Mouse (Mus musculus) layer of hippocampus, adult 18-20 months (tissue): ENCODE results near the gene Rnf213. TPM values are rescaled to one million over a fixed set of nuclear protein-coding genes. Genes with fewer than 3 reads are reported as not detected.
A peak's percentile ranks its signal among the peaks of the same experiment; 100 is the strongest.
"Not testable (repeated sequence)": the region's sequence is repeated elsewhere in the genome, so short reads cannot be mapped to it uniquely, and the experiment has no call there.

Experiments used
- DNase-seq, 2 experiments: peaks; one replicate each; pipeline ENCODE4 v3.0.0; 2022; ENCODE audit warnings: low spot score in 2 of 2
- long read RNA-seq: library from polyadenylated mRNA; stranded (forward); transcript quantifications from one replicate; pipeline ENCODE4 v2.0.0, GENCODE M21; 2021
- total RNA-seq, 2 experiments: library from RNA; stranded (reverse); gene quantifications; 2 replicates each; pipeline ENCODE4 v1.2.3; 2021

Rnf213 gene
- total RNA-seq = 1 to 10 TPM; 3.0 to 4.1 TPM
- long read RNA-seq, partial matches to known transcripts = 1 of 3 reads
- long read RNA-seq, other reads (novel, unspliced or antisense) = 2 of 3 reads

DNA sequence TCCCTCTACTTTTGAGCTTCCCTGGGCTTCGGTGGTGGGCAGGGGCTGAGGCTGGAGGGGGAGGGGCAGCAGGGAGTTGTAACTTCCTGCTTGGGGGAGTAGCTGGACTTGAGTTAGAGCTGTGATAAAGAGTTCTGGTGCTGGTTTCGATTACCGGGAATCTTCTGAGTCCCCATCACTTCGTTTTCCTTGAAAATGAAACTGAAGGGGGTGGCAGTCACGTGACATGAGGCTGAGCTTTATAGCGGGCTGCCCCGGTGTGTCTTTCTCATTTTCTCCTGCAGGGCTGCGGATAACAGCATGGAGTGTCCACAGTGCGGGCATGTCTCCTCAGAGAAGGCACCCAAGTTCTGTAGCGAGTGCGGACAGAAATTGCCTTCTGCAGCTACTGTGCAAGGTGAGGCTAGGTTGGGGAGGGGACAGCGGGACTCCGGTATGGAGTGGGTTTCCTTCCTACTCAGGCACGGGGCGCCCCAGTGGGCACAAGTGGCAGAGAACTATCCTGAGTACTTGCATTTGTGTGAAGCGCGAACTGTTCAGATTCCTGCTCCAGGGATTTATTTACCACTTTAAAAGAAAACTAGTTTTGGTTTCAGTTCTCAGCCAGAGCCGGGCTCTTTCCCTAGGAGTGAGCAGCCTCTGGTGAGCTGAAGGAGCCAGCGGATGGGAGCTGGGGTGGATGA lies at the start of gene Rnf213:
Gene Rnf213, plus strand, starts transcription at position 301 of the 683 bp plus-strand sequence.
- peak in 1 of 2 experiments; percentile 12 for DNase-seq

DNA sequence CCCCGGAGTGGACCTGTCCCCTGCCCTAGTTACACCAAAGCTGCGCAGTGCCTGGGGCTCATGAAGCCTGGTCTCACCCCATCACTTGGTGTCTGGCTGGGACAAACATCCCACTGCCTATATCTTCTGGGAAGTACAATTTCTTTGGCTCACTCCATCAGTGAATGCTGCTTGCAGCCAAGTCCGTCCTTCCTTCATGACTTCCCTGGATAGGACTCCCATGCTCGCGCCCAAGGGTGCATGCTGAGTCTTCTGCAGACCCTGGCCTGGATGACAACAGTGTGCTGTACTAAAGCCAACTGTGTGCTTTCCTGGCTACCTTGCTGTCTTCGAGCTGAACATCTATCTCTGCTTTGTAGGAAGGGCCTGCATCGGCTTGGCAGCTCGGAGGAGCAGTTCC lies 48.7 kb upstream of the Rnf213 start:
- no peak for DNase-seq

DNA sequence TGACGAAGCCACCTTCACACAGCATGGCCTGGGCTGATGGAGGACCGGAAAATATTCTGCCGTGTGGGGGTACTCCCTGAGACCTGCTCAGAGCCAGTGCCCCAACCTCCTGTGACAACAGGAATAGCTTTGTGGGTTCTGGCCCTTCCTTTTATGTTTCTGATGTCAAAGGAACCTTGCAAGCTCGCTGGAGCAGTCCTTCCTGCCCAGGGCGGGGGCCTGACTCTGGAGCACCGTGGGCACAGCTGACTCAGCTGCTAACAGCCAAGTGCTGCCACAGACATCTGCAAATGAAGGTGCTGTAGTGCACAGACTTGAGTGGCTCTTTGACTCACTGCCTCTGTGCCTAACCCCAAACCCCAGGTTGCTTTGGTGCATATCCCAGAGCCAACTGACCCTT lies 48.0 kb upstream of the Rnf213 start:
- no peak for DNase-seq

DNA sequence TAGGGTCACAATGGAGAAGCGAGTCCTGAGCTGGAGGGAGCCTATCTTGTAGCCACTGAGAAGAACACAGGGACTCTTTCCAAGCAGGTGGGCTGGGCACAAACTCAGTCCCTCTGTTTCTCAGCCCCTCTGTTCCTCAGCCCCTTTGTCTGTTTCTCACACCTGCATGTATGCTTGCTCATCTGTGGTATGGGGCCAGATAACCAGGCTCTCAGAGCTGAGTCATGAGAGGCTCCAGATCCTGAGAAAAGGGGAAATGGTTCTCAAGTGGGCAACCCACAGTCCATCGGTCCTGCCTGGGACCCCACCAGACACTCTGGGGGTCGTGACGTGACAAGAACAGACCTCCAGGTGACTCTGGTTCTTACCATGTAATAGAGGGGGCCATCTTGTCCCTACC lies 45.8 kb upstream of the Rnf213 start:
- no peak for DNase-seq

DNA sequence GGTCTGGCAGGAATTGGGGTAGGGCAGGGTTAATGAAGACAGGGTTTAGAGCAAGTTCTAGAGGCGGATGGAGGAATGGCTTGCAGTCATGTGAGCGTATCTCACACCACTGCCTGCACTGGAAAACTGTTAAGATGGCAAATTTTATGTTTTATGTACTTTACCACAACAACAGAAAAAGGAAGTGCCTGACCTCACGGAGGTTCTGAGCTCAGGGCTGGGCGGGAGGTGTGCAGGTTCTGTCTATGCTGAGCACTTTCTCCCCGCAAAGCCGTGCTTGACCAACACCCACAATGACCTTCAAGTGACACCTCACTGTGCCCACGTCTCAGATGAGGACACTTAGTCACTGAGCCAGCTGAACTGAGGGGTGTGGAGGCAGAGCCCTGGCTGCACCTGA lies 40.8 kb upstream of the Rnf213 start:
- DNase-seq = no peak

DNA sequence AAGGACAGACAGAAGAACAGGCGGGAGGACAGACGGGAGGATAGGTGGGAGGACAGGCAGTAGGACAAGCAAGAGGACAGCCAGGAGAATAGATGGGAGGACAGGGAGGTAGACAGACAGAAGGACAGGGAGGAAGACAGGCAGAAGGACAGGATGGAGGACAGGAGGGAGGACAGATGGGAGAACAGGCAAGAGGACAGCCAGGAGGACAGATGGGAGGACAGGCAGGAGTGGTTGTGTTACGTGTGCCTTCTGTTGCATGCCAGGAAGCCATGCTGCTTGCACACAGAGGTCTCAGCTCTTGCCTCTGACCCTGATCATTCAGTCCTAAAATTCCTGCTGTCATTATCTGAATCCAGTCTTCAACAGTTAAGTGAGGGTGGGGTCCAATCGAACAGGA lies 39.0 kb upstream of the Rnf213 start:
- DNase-seq = no peak

DNA sequence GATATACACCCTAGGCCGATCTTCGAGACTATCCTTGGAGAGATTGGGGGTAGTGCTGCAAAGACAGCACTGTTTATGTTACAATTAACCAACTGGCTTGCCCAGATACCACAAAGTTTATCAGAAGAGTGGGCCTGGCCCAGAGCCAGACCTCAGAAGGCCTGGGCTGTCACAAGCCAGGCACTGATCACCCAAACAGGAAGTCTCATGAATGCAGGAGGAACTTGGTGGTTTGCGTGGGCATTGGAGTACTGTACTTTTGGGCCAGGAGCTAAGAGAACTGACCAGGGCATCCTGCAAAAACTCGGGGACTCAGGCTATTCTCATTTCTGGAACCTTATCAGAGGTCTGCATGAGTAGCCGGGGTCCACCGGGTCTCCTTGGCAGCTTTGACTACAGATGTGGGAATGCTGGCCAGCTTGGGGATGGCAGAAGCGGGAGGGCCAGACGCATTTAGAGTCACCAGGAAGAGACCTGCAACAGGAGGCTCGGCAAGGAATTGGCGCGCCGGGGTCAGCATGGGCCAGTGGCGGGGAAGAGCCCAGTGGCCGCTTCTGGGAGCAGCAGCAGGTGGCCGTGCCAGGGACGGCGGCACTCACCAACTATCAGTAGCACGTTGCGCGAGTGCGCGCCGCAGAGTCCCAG lies 38.0 kb upstream of the Rnf213 start:
- DNase-seq = peak in 1 of 2 experiments; percentile 12

DNA sequence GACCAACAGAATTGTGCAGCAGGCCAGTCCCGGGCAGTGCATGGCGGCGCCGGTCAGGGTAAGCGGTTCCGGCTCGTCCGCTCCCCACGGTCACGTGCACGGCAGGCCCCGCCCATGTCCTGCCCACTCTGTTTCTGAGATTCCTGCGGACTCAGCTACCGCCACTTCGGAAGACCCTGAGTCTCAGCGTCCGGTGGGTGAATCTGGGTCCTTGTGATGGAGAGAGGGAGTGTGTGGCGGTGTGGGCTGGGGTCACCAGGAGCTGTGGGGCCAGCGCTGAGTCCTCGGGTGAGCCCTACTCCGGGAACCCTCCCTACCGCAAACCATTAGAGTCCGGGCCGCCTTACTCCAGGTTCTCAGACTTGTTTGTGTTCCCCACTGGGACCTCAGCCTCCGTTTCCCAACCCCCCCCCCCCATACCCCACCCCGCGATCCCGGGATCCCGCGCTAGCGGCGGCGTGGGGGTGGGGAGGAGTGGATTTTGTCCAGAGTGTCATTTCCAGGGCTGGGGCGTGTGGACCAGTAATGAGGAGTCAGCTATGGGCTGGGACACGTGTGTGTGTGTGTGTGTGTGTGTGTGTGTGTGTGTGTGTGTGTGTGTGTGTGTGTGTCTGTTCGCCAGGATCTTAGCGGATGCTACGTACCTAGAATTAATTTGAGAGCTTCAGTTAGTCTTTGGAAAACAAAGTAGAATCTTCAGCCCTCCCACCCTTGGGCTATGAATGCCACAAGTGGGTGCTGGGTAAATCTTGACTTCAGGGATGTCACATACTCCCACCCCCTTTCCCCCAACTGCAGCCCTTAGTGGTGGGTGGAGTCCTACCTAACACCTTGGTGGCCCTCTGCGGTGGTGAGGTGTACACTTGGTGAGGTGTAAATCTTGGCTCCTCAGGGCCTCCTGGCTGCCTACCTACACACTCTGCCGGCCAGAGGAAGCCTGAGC lies 37.2 kb upstream of the Rnf213 start, which contains the start of the genes Sgsh and Slc26a11:
Gene Sgsh, minus strand, starts transcription at position 94 of the 943 bp plus-strand sequence.
Gene Slc26a11, plus strand, starts transcription at position 115 of the 943 bp plus-strand sequence.
- DNase-seq = peak; percentile 57 to 77

DNA sequence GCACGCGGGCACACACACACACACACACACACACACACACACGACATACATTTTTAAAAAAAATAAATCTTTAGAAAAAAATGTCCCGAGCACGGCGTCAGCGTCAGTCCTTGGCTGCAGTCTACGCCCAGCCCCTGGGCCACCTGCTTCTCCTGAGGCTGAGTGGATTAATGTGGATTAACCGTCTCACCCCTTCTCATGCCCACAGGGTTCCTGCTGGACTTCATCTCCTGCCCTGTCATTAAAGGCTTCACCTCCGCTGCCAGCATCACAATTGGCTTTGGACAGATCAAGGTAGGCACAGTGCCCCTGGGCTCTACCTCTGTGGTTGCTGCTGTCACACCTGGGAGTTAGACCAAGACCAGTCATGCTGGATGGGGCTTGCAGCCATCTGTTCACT lies 33.8 kb upstream of the Rnf213 start:
- DNase-seq = no peak

DNA sequence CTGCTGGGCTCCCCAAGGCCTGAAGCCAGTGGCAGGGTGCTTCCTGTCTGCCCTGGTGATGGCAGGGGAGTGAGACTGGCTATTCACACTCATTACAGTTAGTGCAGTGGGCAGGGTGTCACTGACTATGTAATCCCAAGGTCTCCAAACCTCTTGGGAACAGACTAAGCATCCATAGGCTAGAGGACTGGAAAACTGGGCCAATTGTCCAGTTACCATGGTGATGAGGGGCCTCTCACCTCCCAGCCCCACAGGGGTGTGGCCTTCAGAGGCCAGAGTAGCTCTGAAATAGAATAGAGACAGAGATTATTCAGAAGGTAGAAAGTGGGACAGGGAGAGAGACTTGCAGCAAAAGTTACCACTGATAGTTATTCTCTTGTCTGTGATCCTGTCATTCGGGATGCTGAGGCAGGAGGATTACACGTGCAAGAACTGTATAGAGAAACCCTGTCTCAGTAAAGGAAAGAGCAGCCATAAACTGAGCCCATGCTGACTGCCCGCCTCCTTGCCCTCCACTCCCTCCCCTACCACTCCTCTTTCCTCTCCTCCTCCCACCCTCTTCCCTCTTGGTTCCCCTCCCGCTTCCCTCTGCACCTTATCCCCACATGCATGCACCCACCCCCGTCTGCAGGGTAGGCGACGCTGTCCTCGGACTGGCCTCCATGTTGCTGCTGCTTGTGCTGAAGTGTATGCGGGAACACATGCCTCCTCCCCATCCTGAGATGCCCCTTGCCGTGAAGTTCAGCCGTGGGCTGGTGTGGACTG lies 29.9 kb upstream of the Rnf213 start:
- DNase-seq = no peak

DNA sequence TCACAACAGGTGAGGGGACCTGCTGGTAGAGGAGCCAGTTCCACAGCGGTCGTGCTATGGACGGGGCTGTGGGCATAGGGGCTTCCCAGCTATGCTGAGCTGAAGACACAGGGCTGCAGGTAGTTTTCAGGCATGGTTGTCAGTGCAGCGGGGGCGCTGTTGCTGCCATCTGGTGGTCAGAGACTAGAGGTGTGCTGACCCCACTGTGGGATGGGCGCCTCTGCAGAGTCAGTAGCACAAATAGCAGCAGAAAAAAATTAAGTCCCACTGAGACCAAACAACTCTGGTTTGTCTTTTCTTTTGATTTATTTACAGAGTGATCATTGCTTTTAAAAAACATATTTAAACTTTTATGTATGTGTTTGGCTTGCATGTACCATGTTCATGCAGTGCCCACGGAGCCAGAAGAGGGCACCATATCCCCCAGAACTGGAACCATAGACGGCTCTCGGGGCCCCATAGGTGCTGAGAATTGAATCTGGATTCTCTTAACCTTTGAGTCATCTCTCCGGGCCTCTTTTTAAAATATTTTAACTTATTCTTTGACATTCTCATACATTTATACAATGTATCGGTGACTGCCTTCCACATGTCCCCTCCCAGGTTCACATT lies 29.3 kb upstream of the Rnf213 start:
- DNase-seq = peak; percentile 39 to 73

DNA sequence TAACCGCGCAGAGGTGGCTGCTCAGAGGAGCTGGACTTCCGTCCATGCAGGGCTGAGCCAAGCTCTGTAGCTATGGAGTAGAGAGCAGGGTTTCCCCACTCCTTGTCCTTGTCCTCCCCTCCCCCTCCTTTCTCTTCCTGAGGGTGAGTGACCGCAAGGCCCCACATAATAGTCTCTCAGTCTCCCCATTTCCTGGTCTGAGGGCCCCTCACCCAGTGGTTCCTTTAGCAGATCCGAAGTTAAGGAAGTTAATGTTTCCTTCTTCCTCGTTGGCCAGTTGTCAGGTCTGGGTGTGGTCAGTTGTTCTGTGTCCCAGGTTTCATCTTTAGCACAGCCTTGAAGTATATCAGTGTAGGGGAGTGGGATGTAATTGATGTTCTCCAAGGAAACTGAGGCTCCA lies 17.5 kb upstream of the Rnf213 start:
- DNase-seq = no peak

DNA sequence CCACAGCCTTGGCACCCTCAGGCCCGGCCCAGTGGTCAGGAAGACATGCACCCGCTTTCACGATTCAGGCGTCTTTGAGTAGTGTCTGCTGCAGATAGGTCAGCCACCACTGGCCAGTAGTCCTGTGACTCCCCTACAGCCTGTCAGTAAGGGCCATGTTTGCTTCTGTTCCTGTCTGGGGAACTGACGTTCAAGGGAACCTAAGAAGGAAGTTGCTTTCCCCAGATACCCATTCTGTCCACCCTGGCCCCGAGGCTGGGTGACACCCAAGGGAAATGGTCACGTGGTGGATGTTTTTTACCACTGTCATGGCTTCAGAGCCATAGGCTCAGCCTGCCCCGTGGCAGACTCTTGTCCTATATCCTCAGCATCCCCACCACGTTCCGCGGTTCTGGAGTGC lies 15.6 kb upstream of the Rnf213 start:
- DNase-seq = no peak

DNA sequence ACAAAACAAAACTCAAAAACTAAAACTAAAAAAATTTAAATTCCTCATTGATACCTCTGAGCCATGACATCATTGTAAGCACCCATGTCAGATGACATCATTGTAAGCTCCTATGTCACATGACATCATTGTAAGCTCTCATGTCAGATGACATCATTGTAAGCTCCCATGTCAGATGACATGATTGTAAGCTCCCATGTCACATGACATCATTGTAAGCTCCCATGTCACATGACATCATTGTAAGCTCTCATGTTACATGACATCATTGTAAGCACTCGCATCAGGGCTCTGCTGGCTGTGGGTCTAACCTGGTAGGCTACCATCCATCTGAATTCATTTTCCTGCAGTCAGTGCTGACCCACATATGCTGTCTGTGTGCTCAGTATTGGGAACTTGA lies 14.3 kb upstream of the Rnf213 start:
- DNase-seq = no peak

DNA sequence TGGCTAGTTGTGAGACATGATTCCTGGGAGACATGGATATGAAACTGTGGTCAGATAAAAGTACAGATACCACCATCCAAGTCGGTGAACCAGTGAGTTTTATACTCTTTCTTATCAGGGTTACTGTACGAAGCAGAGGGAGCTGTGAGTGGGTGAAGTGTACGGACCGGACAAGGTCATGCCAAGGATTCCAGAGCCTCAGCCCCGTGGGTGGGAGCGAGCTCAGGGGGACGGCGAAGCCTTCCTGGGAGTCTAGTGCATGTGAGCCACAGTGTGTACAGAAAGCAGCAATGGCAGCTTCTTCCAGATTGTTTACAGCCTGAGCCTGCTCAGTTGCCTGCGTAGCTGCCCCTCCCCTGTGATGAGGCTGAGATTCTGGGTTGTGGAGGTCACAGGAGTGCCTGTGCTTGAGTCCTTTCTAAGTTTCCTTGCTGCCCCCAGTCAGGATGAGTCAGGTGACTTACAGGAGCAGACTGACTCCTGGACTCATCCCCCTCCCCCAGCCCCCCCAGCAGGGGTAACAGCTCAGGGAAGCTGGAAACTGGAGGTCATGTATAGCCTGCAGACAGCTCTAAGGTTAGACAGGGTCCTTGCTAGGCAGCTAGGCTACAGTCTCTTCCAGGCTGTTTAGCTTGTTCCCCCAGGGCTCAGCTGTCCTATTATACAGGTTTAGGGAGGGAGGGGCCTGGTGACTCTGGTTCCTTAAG lies 11.1 kb upstream of the Rnf213 start:
- no peak for DNase-seq

DNA sequence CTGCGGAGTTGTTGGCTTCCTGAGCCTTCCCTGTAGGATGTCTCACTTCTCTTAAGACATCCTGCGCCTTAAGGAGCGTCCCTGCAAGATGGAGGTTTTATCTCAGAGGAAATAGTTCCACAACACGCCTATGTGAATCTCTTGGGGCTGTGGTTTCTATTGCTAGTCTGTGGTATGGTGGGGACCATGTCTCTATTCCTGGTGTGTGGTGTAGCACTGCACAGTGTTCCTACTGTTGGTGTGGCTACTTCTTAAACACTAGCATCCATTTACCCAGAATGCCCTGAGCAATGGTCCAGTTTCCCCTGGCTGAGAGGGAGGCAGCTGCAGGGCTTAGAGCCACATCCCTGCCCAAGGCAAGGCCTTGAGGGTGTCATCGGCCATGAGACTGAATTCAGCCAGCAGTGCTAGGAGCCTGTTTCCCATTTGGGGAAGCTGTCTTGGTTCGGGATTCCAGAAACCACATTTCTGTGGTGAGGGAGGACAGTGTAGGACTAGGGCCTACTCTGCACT lies 10.5 kb upstream of the Rnf213 start:
- no peak for DNase-seq

DNA sequence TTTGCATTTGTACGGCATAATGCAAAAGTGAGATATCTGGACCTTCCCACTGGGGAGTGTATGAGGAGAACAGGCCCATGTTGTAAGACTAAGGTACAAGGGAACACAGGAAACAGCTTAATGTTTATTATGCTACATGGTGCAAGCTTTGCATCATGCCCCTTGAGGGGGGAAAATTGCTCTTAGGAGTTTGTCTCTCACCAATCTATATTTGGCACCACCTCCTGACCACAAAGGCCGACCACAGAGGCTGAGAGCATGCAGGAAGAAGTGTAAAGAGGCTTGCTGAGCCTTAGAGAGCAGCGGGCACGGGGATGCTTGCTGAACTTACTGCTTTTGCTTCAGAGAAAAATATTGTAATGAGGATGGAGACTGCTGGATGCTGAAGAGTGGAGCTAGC lies 8.0 kb upstream of the Rnf213 start:
- DNase-seq = no peak

DNA sequence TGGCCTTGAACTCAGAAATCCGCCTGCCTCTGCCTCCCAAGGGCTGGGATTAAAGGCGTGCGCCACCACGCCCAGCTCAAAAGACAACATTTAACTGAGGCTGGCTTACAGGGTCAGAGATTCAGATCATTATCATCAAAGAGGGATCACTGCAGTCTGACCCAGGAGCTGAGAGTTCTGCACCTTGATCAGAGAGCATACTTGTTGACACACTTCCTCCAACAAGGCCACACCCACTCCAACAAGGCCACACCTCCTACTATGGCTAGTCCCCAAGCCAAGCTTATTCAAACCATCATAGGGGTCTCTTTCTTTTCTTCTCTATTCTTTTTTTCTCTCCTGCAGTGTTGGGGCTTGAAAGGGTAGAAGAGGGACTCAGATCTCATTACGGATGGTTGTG lies 6.6 kb upstream of the Rnf213 start:
- no peak for DNase-seq

DNA sequence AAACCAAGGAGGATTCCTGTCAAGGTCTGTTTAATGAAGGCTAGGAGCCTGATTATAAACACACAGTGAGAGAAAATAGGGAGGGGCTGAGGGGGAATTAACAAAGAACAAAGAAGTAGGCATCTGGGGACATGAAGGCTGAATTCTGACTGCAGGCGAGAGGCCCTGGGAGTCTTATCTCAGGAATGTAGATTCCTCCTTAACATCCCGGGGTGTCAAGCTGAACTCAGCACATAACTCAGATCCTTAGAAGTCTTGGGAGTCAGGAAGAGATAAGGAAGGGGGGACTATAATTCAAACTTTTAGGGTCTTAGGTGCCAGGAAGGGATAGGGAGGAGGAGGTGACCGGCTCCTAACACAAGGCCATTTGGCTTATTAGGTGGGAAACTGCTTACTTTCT lies 5.6 kb upstream of the Rnf213 start:
- DNase-seq = not testable (repeated sequence)

DNA sequence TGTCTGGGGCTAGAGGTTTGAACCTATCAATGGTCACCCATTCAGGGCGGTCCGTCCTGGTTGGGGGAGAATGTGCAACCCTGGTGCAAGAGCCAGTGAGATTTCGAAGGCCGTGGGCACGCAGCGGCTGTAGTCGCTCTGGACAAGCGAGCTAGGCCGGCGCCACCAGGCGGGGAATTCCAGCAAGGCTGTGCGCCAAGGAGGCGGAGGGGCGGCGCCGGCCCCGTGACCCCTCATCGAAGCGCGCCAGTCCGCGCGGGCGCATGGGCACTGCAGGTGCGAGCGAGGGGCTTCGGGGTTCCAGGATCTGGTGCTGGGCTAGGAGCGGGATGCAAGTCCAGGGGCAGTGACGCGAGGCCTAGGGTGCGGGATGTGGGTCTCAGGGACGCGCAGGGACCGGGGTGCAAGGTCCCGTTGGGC lies 3.0 kb upstream of the Rnf213 start:
- DNase-seq = peak; percentile 19 to 45
